Mouse (Mus musculus): ENCODE measurements around the gene Ano2. TPM values are rescaled to one million over a fixed set of nuclear protein-coding genes. Genes with fewer than 3 reads are reported as not detected.

Gene Ano2
- polyA plus RNA-seq, 1 experiment from 2014 or later: 1.1 TPM

- no peaks in the 10 kb centered on the region for H3K27me3 ChIP-seq (replicated peaks; ENCODE audit: control insufficient read depth, insufficient read depth, low read length)
- WGBS: 85% methylated on average over 6 of the region's 6 CpGs
Observed at GRCm38 (mm10) chr6:125729471-125729870, 39.3 kb downstream of the Ano2 start.

GRCm38 (mm10) chr6:125729986-125730535 lies 39.8 kb downstream of the Ano2 start:
- Histone ChIP-seq H3K36me3 (ENCODE audit: control insufficient read depth, insufficient read depth, low read length) (no peaks in the 10 kb centered on the region), H3K4me1 (ENCODE audit: control insufficient read depth, insufficient read depth, low read depth, low read length) (no peaks in the 10 kb centered on the region), H3K27ac (ENCODE audit: low read depth, low read length) (no peak overlapping the region), H3K4me2 (ENCODE audit: low read length) (no peak overlapping the region), H3K27me3 (replicated peaks; ENCODE audit: control insufficient read depth, insufficient read depth, low read length) (no peaks in the 10 kb centered on the region), H3K9me3 (ENCODE audit: control insufficient read depth, low read length) (no peaks in the 10 kb centered on the region), H3K4me3 (ENCODE audit: low read length) (no peak overlapping the region), H3K9ac (ENCODE audit: low read depth, low read length) (no peak overlapping the region)
- 65% methylated on average over 11 of the region's 11 CpGs for WGBS
- no peak for ATAC-seq

More at GRCm38 (mm10) chr6:125729471-125729870, 39.3 kb downstream of the Ano2 start:
- no peaks in the 10 kb centered on the region for H3K4me1 ChIP-seq (ENCODE audit: control insufficient read depth, insufficient read depth, low read depth, low read length)
- ATAC-seq: no peak
- no peak overlapping the region for H3K9ac ChIP-seq (ENCODE audit: low read depth, low read length)
- H3K27ac ChIP-seq (ENCODE audit: low read depth, low read length): no peak overlapping the region
- no peak overlapping the region for H3K4me3 ChIP-seq (ENCODE audit: low read length)
- H3K4me2 ChIP-seq (ENCODE audit: low read length): no peak overlapping the region
- no peaks in the 10 kb centered on the region for H3K36me3 ChIP-seq (ENCODE audit: control insufficient read depth, insufficient read depth, low read length)
- H3K9me3 ChIP-seq (ENCODE audit: control insufficient read depth, low read length): no peaks in the 10 kb centered on the region

DNA sequence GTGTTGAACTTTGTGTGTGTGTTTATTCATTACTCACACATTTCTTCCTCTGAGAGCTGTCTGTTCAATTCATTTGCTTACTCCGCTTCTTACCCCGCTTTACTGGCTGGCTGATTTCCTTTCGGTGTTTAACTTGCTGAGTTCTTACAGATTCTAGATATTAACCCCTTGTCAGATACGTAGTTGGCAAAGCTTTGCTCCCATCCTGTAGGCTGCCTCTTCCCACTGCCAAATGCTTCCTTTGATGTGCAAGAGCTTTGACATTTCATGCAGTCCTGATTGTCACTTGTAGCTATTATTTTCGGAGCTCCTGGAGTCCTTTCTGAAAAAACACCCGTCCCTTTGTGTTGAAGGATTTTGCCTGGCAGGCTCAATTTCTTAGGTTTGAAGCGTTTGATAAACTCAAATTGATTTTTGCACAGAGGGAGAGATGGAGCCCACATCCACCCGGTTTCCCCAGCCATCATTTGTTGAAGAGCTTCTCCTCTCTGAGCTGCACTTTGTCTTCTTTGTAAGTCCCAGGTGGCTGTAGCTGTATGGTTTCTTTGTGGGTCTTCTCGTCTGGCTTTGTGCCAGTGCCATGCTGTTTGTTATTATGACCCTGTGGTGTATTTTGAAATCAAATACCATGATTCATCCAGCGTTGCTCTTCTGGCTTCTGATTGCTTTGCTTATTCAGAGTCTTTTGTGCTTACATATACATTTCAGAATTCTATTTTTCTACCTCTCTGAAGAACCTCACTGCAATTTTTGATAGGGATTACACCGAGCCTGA lies 47.5 kb downstream of the Ano2 start:
- Histone ChIP-seq H3K9ac (ENCODE audit: low read depth, low read length) (no peak overlapping the region), H3K4me3 (ENCODE audit: low read length) (no peak overlapping the region), H3K27ac (ENCODE audit: low read depth, low read length) (no peak overlapping the region), H3K9me3 (ENCODE audit: control insufficient read depth, low read length) (no peaks in the 10 kb centered on the region), H3K4me1 (ENCODE audit: control insufficient read depth, insufficient read depth, low read depth, low read length) (no peaks in the 10 kb centered on the region), H3K4me2 (ENCODE audit: low read length) (no peak overlapping the region), H3K27me3 (replicated peaks; ENCODE audit: control insufficient read depth, insufficient read depth, low read length) (no peaks in the 10 kb centered on the region), H3K36me3 (ENCODE audit: control insufficient read depth, insufficient read depth, low read length) (no peaks in the 10 kb centered on the region)
- ATAC-seq: 0 out of 2 replicates have a peak, but pooled peaks have one; percentile 27
- 37% methylated on average over 11 of the region's 11 CpGs for WGBS

GRCm38 (mm10) chr6:125743203-125744100 lies 53.2 kb downstream of the Ano2 start:
- ATAC-seq: no peak
- no peak overlapping the region for H3K27ac ChIP-seq (ENCODE audit: low read depth, low read length)
- no peaks in the 10 kb centered on the region for H3K9me3 ChIP-seq (ENCODE audit: control insufficient read depth, low read length)
- no peaks in the 10 kb centered on the region for H3K36me3 ChIP-seq (ENCODE audit: control insufficient read depth, insufficient read depth, low read length)
- no peaks in the 10 kb centered on the region for H3K4me1 ChIP-seq (ENCODE audit: control insufficient read depth, insufficient read depth, low read depth, low read length)
- H3K4me3 ChIP-seq (ENCODE audit: low read length): no peak overlapping the region
- no peak overlapping the region for H3K4me2 ChIP-seq (ENCODE audit: low read length)
- 92% methylated on average over 10 of the region's 10 CpGs for WGBS
- H3K9ac ChIP-seq (ENCODE audit: low read depth, low read length): no peak overlapping the region
- no peaks in the 10 kb centered on the region for H3K27me3 ChIP-seq (replicated peaks; ENCODE audit: control insufficient read depth, insufficient read depth, low read length)

GRCm38 (mm10) chr6:125747322-125747930 lies 57.2 kb downstream of the Ano2 start:
- 71% methylated on average over 10 of the region's 10 CpGs for WGBS
- Histone ChIP-seq H3K4me2 (ENCODE audit: low read length) (no peak overlapping the region), H3K4me3 (ENCODE audit: low read length) (no peak overlapping the region), H3K27me3 (replicated peaks; ENCODE audit: control insufficient read depth, insufficient read depth, low read length) (no peaks in the 10 kb centered on the region), H3K4me1 (ENCODE audit: control insufficient read depth, insufficient read depth, low read depth, low read length) (no peaks in the 10 kb centered on the region), H3K9ac (ENCODE audit: low read depth, low read length) (no peak overlapping the region), H3K27ac (ENCODE audit: low read depth, low read length) (no peak overlapping the region), H3K9me3 (ENCODE audit: control insufficient read depth, low read length) (no peaks in the 10 kb centered on the region), H3K36me3 (ENCODE audit: control insufficient read depth, insufficient read depth, low read length) (no peaks in the 10 kb centered on the region)
- no peak for ATAC-seq

DNA sequence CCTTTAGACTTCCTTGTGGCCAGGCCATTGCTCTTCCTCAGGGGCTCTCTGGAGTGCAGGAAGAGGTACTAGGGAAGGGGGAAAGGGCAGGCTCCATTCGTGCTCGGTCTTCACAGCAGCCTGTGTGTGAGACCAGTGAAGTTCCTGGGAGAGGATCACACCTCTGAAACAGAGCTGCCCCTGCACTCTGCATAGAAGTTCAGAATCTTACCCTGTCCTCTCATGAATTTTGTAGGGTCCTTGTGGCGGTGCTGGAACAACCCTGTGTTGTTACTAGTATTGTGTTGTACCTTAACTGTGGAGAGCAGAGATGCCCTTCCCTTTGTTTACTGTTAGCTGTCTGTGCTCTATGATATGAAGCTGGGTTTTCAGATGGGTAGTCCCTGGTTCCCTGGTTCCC lies 58.4 kb downstream of the Ano2 start:
- H3K9ac ChIP-seq (ENCODE audit: low read depth, low read length): no peak overlapping the region
- H3K4me3 ChIP-seq (ENCODE audit: low read length): no peak overlapping the region
- H3K36me3 ChIP-seq (ENCODE audit: control insufficient read depth, insufficient read depth, low read length): no peaks in the 10 kb centered on the region
- no peaks in the 10 kb centered on the region for H3K27me3 ChIP-seq (replicated peaks; ENCODE audit: control insufficient read depth, insufficient read depth, low read length)
- H3K4me2 ChIP-seq (ENCODE audit: low read length): no peak overlapping the region
- no peaks in the 10 kb centered on the region for H3K9me3 ChIP-seq (ENCODE audit: control insufficient read depth, low read length)
- H3K27ac ChIP-seq (ENCODE audit: low read depth, low read length): no peak overlapping the region
- H3K4me1 ChIP-seq (ENCODE audit: control insufficient read depth, insufficient read depth, low read depth, low read length): no peaks in the 10 kb centered on the region
- WGBS: 85% methylated on average over 3 of the region's 3 CpGs
- ATAC-seq: no peak

DNA sequence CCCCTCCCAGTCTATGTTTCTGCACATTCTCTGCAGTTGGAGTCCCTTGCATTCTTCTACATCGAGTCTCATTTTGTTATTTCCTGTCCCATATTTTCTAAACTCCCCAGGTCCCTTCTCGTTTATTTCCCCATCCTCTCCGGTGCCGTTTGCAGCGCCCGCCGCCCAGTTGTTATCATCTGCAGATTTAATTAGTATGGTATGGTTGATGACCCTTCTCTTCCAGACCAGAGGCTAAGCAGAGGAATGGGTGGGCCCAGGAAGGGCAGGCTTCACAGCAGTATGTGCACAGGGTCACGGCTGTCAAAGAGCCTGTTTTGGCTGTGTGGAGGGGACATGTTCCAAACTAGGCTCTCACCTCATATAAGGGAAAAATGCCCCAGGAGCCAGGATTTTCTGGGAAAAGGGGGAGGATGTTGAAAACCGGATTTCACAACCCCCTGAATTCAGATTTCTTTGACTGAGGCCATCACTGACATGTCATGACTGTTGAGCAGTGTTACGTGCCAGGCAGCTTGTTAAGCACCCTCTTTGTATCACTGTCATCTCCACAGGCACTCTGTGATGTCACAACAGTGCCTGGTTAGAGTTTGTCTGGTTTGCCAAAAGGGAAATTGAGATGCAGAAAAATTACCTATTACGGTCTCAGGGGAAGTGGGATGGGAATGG lies 72.8 kb downstream of the Ano2 start:
- H3K4me1 ChIP-seq (ENCODE audit: control insufficient read depth, insufficient read depth, low read depth, low read length): no peaks in the 10 kb centered on the region
- ATAC-seq: no peak
- no peak overlapping the region for H3K9ac ChIP-seq (ENCODE audit: low read depth, low read length)
- no peaks in the 10 kb centered on the region for H3K27me3 ChIP-seq (replicated peaks; ENCODE audit: control insufficient read depth, insufficient read depth, low read length)
- H3K4me2 ChIP-seq (ENCODE audit: low read length): no peak overlapping the region
- H3K4me3 ChIP-seq (ENCODE audit: low read length): no peak overlapping the region
- 79% methylated on average over 11 of the region's 11 CpGs for WGBS
- H3K9me3 ChIP-seq (ENCODE audit: control insufficient read depth, low read length): no peaks in the 10 kb centered on the region
- no peaks in the 10 kb centered on the region for H3K36me3 ChIP-seq (ENCODE audit: control insufficient read depth, insufficient read depth, low read length)
- no peak overlapping the region for H3K27ac ChIP-seq (ENCODE audit: low read depth, low read length)

DNA sequence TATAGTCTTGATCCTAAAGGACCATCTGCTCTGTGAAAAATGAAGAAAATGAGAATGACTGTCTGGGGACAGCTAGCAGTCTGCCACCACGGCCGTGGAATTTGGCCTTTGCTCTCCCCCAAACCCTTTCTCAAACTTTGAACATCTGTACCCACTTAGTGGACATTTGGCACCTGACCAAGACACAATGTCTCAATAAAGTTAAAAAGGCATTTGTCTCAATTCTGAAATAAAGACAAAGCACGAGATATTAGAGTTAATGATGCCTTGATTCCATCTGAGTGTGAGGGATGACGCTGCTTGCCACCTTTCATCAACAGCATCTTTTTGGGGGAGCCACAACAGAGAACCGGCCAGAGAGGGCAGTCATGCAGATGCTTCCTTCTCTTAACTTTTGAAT lies 83.0 kb downstream of the Ano2 start:
- WGBS: 45% methylated on average over 5 of the region's 5 CpGs
- Histone ChIP-seq H3K27ac (ENCODE audit: low read depth, low read length) (no peak overlapping the region), H3K4me2 (ENCODE audit: low read length) (no peak overlapping the region), H3K4me3 (ENCODE audit: low read length) (no peak overlapping the region), H3K36me3 (ENCODE audit: control insufficient read depth, insufficient read depth, low read length) (no peaks in the 10 kb centered on the region), H3K9ac (ENCODE audit: low read depth, low read length) (no peak overlapping the region), H3K4me1 (ENCODE audit: control insufficient read depth, insufficient read depth, low read depth, low read length) (no peaks in the 10 kb centered on the region), H3K9me3 (ENCODE audit: control insufficient read depth, low read length) (no peaks in the 10 kb centered on the region), H3K27me3 (replicated peaks; ENCODE audit: control insufficient read depth, insufficient read depth, low read length) (no peaks in the 10 kb centered on the region)
- ATAC-seq: no peak

Data from hindbrain, embryonic 16.5 days (tissue).